Mouse (Mus musculus) liver, embryonic 14 days (tissue): ENCODE data around the gene Slc52a3. TPM values are rescaled to one million over a fixed set of nuclear protein-coding genes. Genes with fewer than 3 reads are reported as not detected.

Experiments used
- polyA plus RNA-seq: library from polyadenylated mRNA; depleted of rRNA; stranded (reverse); fragments of >200 nt; gene quantifications from 2 replicates; pipeline ENCODE4 v1.2.3, GENCODE M21; 2012; rRNA removed

The Slc52a3 gene
- 0.92 and 1.00 TPM in 2 replicates for polyA plus RNA-seq

GRCm38 (mm10) chr2:151996229-151997189, at the start of gene Slc52a3:
Gene Slc52a3 (plus strand): TSS chr2:151996511.

DNA sequence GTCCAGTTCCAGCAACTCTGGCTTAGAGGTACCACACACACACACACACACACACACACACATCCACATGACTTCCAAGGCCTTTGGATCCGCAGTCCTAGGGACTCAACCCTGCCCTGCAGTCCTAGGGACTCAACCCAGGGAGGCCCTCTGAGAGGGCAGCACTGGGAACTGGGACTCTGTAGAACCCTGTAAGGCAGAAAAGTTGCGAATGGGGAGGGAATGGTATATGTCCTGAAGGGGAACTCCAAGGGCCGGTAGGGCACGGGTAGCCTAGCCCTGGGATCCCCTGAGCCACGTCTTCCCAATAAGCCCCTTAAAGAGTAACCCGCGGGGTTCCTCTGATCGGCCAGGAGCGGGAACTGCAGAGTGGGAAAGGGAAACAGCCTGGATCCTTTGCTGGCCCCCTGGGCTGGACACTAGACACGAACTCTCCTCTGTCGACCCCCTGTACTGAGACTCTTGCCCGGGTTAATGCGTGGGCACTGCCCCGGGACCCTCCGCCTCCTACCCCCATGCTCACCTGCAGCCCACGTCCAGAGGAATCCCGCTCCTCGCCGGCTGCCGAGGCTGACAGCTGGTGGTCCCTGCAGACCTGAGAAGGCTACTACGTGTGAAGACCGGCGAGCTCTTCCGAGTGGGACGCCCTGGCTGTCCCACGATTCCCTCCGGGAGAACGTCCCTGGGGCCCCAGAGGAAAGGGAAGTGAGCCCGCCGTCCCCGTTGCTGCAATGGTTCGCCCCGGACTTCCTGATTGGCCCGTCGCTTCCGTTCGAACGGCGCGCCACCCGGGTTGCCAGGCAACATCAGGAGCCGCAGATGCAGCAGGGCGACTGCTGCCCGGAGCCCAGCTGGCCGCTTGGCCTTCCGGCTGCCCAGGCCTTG, 16.6 kb upstream of the Slc52a3 start, which contains the start of gene Fam110a:
Fam110a (minus strand) TSS at position 750 of the 885 bp plus-strand sequence.

Other genes with a start within 250 kb of the Slc52a3 start
- 0.01 TPM in 1 of 2 replicates, not detected in the other for gene Rspo4, start 153.6 kb upstream of the Slc52a3 start, polyA plus RNA-seq
- 0.01 and 0.02 TPM in 2 replicates for gene Angpt4, start 85.3 kb upstream of the Slc52a3 start, polyA plus RNA-seq
- 4.3 and 5.8 TPM in 2 replicates for gene Fam110a, start 16.3 kb upstream of the Slc52a3 start, polyA plus RNA-seq
- 0.01 TPM in 1 of 2 replicates, not detected in the other for gene Scrt2, start 85.0 kb downstream of the Slc52a3 start, polyA plus RNA-seq
- gene Srxn1, start 109.0 kb downstream of the Slc52a3 start, polyA plus RNA-seq = 9.6 and 14.0 TPM in 2 replicates
- gene Tcf15, start 147.1 kb downstream of the Slc52a3 start, polyA plus RNA-seq = 0.10 and 0.24 TPM in 2 replicates
- 22.7 and 27.5 TPM in 2 replicates for gene Csnk2a1, start 230.3 kb downstream of the Slc52a3 start, polyA plus RNA-seq